Mouse (Mus musculus) MEL (cell line): ENCODE data around the gene Nos1ap. TPM values are rescaled to one million over a fixed set of nuclear protein-coding genes. Genes with fewer than 3 reads are reported as not detected.

Experiments used
- DNase-seq: peaks from one replicate; pipeline ENCODE4 v3.0.0; 2011; ENCODE audit warnings: low read depth, low spot score
- H3K27ac ChIP-seq: 2 replicates; pipeline ENCODE4 v1.5.1; 2012; ENCODE audit warnings: low read depth, mild to moderate bottlenecking, control low read depth, low read length, moderate library complexity; ENCODE audit not compliant: control insufficient read depth
- H3K27me3 ChIP-seq, 2 experiments: fragments of 150-350 bp in 1 of 2; sonication (generic) in 1 of 2; 2 replicates each; pipeline ENCODE4 v1.6.1; 2012; ENCODE audit warnings: low read length in 2 of 2, mild to moderate bottlenecking in 2 of 2, improper control_type of control experiment in 1 of 2, moderate library complexity in 1 of 2; ENCODE audit not compliant: insufficient read depth in 2 of 2, control insufficient read depth in 1 of 2
- H3K36me3 ChIP-seq, 2 experiments: 2 replicates each; pipeline ENCODE4 v1.6.1; 2012 to 2014; ENCODE audit warnings: low read length in 2 of 2, improper control_type of control experiment in 1 of 2, inconsistent platforms in 1 of 2, mild to moderate bottlenecking in 1 of 2; ENCODE audit not compliant: insufficient read depth in 2 of 2, control insufficient read depth in 1 of 2
- H3K4me1 ChIP-seq, 2 experiments: fragments of 150-350 bp in 1 of 2; sonication (generic) in 1 of 2; 2 replicates each; pipeline ENCODE4 v1.6.1; 2012; ENCODE audit warnings: low read length in 2 of 2, improper control_type of control experiment in 1 of 2, mild to moderate bottlenecking in 1 of 2; ENCODE audit not compliant: insufficient read depth in 2 of 2, control insufficient read depth in 1 of 2
- H3K4me3 ChIP-seq, 2 experiments: fragments of 150-350 bp in 1 of 2; sonication (generic) in 1 of 2; 2 replicates each; pipeline ENCODE4 v1.5.1; 2012; ENCODE audit warnings: low read depth in 2 of 2, low read length in 2 of 2, mild to moderate bottlenecking in 2 of 2, moderate library complexity in 2 of 2, control low read depth in 1 of 2, improper control_type of control experiment in 1 of 2; ENCODE audit not compliant: control insufficient read depth in 1 of 2, insufficient read depth in 1 of 2
- H3K79me2 ChIP-seq: 2 replicates; pipeline ENCODE4 v1.6.1; 2012; ENCODE audit warnings: mild to moderate bottlenecking, low read length, moderate library complexity; ENCODE audit not compliant: control insufficient read depth, poor library complexity, insufficient read depth
- H3K9ac ChIP-seq: 2 replicates; pipeline ENCODE4 v1.6.1; 2012; ENCODE audit warnings: low read depth, mild to moderate bottlenecking, control low read depth, low read length, moderate library complexity; ENCODE audit not compliant: control insufficient read depth, poor library complexity, severe bottlenecking
- H3K9me3 ChIP-seq: fragments of 150-350 bp; sonication (generic); replicated peaks from 2 replicates; pipeline ENCODE4 v1.6.1; 2012; ENCODE audit warnings: mild to moderate bottlenecking, low read length, improper control_type of control experiment, moderate library complexity; ENCODE audit not compliant: insufficient read depth
- EP300 ChIP-seq, 2 experiments: IDR thresholded peaks; 2 replicates each; pipeline ENCODE4 v1.6.1; 2011; ENCODE audit warnings: improper control_type of control experiment in 2 of 2, low read length in 2 of 2, low read depth in 1 of 2, mild to moderate bottlenecking in 1 of 2
- GABPA ChIP-seq: IDR thresholded peaks from 2 replicates; pipeline ENCODE4 v1.6.1; 2012; ENCODE audit warnings: low read depth, mild to moderate bottlenecking, inconsistent platforms, low read length, improper control_type of control experiment, moderate library complexity
- GATA1 ChIP-seq: IDR thresholded peaks from 2 replicates; pipeline ENCODE4 v1.6.1; 2011; ENCODE audit warnings: low read depth, low read length, improper control_type of control experiment
- KAT2A ChIP-seq: conservative IDR thresholded peaks from 2 replicates; pipeline ENCODE4 v1.6.1; 2012; ENCODE audit warnings: low read depth, low read length, improper control_type of control experiment, inconsistent platforms
- MAX ChIP-seq: IDR thresholded peaks from 2 replicates; pipeline ENCODE4 v1.6.1; 2011; ENCODE audit warnings: low read length, improper control_type of control experiment
- MEF2A ChIP-seq: IDR thresholded peaks from 2 replicates; pipeline ENCODE4 v1.6.1; 2014; ENCODE audit warnings: low read depth, mild to moderate bottlenecking, inconsistent platforms, low read length, improper control_type of control experiment; ENCODE audit not compliant: poor library complexity, insufficient replicate concordance, severe bottlenecking; ENCODE audit errors: extremely low read depth
- MXI1 ChIP-seq: IDR thresholded peaks from 2 replicates; pipeline ENCODE4 v1.6.1; 2011; ENCODE audit warnings: mild to moderate bottlenecking, low read depth, low read length, improper control_type of control experiment
- MYB ChIP-seq: IDR thresholded peaks from 2 replicates; pipeline ENCODE4 v1.6.1; 2011; ENCODE audit warnings: mild to moderate bottlenecking, low read depth, low read length, improper control_type of control experiment
- NRF1 ChIP-seq: IDR thresholded peaks from 2 replicates; pipeline ENCODE4 v1.6.1; 2014; ENCODE audit warnings: low read depth, mild to moderate bottlenecking, inconsistent platforms, low read length, improper control_type of control experiment, moderate library complexity; ENCODE audit not compliant: poor library complexity, insufficient read depth, severe bottlenecking
- POLR2AphosphoS5 ChIP-seq: IDR thresholded peaks from 2 replicates; pipeline ENCODE4 v1.6.1; 2012; ENCODE audit warnings: low read depth, borderline replicate concordance, mild to moderate bottlenecking, inconsistent platforms, low read length, moderate library complexity, mixed read lengths
- RCOR1 ChIP-seq: IDR thresholded peaks from 2 replicates; pipeline ENCODE4 v1.6.1; 2012; ENCODE audit warnings: low read depth, mild to moderate bottlenecking, inconsistent platforms, low read length, improper control_type of control experiment
- SIN3A ChIP-seq: IDR thresholded peaks from 2 replicates; pipeline ENCODE4 v1.6.1; 2012; ENCODE audit warnings: low read length, improper control_type of control experiment, inconsistent platforms
- SMC3 ChIP-seq: IDR thresholded peaks from 2 replicates; pipeline ENCODE4 v1.6.1; 2011; ENCODE audit warnings: low read depth, low read length, improper control_type of control experiment
- TBP ChIP-seq: IDR thresholded peaks from 2 replicates; pipeline ENCODE4 v1.8.0; 2011; ENCODE audit warnings: low read depth, low read length, improper control_type of control experiment
- TCF12 ChIP-seq: IDR thresholded peaks from 2 replicates; pipeline ENCODE4 v1.6.1; 2014; ENCODE audit warnings: low read depth, mild to moderate bottlenecking, inconsistent platforms, low read length, improper control_type of control experiment, moderate library complexity
- USF2 ChIP-seq, 2 experiments: IDR thresholded peaks; 2 replicates each; pipeline ENCODE4 v1.6.1; 2011 to 2012; ENCODE audit warnings: improper control_type of control experiment in 2 of 2, low read length in 2 of 2, borderline replicate concordance in 1 of 2, inconsistent platforms in 1 of 2, low read depth in 1 of 2, mild to moderate bottlenecking in 1 of 2; ENCODE audit not compliant: insufficient read depth in 1 of 2
- ZKSCAN1 ChIP-seq: IDR thresholded peaks from 2 replicates; pipeline ENCODE4 v1.6.1; 2012; ENCODE audit warnings: low read depth, mild to moderate bottlenecking, inconsistent platforms, low read length, improper control_type of control experiment, moderate library complexity
- ZNF384 ChIP-seq: IDR thresholded peaks from 2 replicates; pipeline ENCODE4 v1.6.1; 2012; ENCODE audit warnings: low read depth, mild to moderate bottlenecking, inconsistent platforms, low read length, improper control_type of control experiment
- polyA plus RNA-seq, 2 experiments: library from polyadenylated mRNA; stranded (reverse) in 1 of 2; unstranded in 1 of 2; fragments of >175 nt in 1 of 2; fragments of >200 nt in 1 of 2; gene quantifications; 2 replicates each; pipeline versions ENCODE4 v1.2.1 to v1.2.4; 2012; ENCODE audit warnings: low replicate concordance in 2 of 2, low read depth in 1 of 2; ENCODE audit not compliant: insufficient read length in 2 of 2, insufficient read depth in 1 of 2, missing spikeins in 1 of 2
- total RNA-seq: library from RNA; depleted of rRNA; stranded (reverse); fragments of 300-350 nt; gene quantifications from 2 replicates; pipeline ENCODE4 v1.2.3, GENCODE M21; 2012

Nos1ap gene
- total and polyA plus RNA-seq, 3 experiments = 0.62 to 2.4 TPM; not detected in 1

GRCm38 (mm10) chr1:170418131-170418530, 171.5 kb downstream of the Nos1ap start:
- no peak overlapping the region for H3K4me3 ChIP-seq
- H3K9me3 ChIP-seq = no peaks in the 10 kb centered on the region
- H3K27ac ChIP-seq = no peak overlapping the region
- H3K36me3 ChIP-seq = no peaks in the 10 kb centered on the region
- TF ChIP-seq SMC3 (no peak), ZNF384 (no peak), NRF1 (no peak), GABPA (no peak), EP300 (IDR thresholded peaks at IDR 0.05; ENCODE audit: low read depth in 1 of 2, low read length in 2 of 2) (no peak), SIN3A (no peak), MYB (no peak), GATA1 (no peak), RCOR1 (no peak), POLR2AphosphoS5 (no peak), MAX (no peak), TCF12 (no peak)
- H3K4me1 ChIP-seq = no peaks in the 10 kb centered on the region
- no peak overlapping the region for H3K9ac ChIP-seq
- no peaks in the 10 kb centered on the region for H3K27me3 ChIP-seq
- H3K79me2 ChIP-seq = no peaks in the 10 kb centered on the region
- no peak for DNase-seq

GRCm38 (mm10) chr1:170416967-170417366, 172.7 kb downstream of the Nos1ap start:
- no peaks in the 10 kb centered on the region for H3K9me3 ChIP-seq
- H3K9ac ChIP-seq = no peak overlapping the region
- no peaks in the 10 kb centered on the region for H3K79me2 ChIP-seq
- no peak for DNase-seq
- no peak overlapping the region for H3K4me3 ChIP-seq
- no peaks in the 10 kb centered on the region for H3K4me1 ChIP-seq
- TF ChIP-seq MXI1 (no peak), SIN3A (no peak), USF2 (IDR thresholded peaks at IDR 0.05; ENCODE audit: borderline replicate concordance in 1 of 2, insufficient read depth in 1 of 2, low read depth in 1 of 2, low read length in 2 of 2) (no peak), ZKSCAN1 (no peak)
- TF ChIP-seq, all 39 proteins: peak for 0
- Histone ChIP-seq H3K27me3 (no peaks in the 10 kb centered on the region), H3K36me3 (no peaks in the 10 kb centered on the region), H3K27ac (no peak overlapping the region)

GRCm38 (mm10) chr1:170416206-170416605, 173.5 kb downstream of the Nos1ap start:
- Histone ChIP-seq H3K4me3 (no peak overlapping the region), H3K4me1 (no peaks in the 10 kb centered on the region), H3K9ac (no peak overlapping the region), H3K36me3 (no peaks in the 10 kb centered on the region), H3K27ac (no peak overlapping the region), H3K27me3 (no peaks in the 10 kb centered on the region), H3K79me2 (no peaks in the 10 kb centered on the region), H3K9me3 (no peaks in the 10 kb centered on the region)
- no peak for DNase-seq
- TF ChIP-seq ZKSCAN1 (no peak), MYB (no peak), MXI1 (no peak), NRF1 (no peak), TBP (no peak), MAX (no peak), MEF2A (no peak), KAT2A (no peak), SMC3 (no peak)
